Mouse (Mus musculus) neutrophil, adult 83 days (primary cell): ENCODE results near the gene Wdr48. TPM values are rescaled to one million over a fixed set of nuclear protein-coding genes. Genes with fewer than 3 reads are reported as not detected.

Experiments
- total RNA-seq, 2 experiments: library from RNA; stranded (reverse); gene quantifications; one replicate each; pipeline ENCODE4 v1.2.4; 2023

Wdr48 gene
- 10 to 100 TPM; 49.5 to 55.0 TPM for total RNA-seq

GRCm38 (mm10) chr9:119894339-119895009, at the start of gene Wdr48:
Gene Wdr48 (plus strand): TSS chr9:119894878.

GRCm38 (mm10) chr9:119937005-119937773, 42.5 kb downstream of the Wdr48 start, which contains the start of the genes Gorasp1 and Ttc21a:
Gene Gorasp1 (minus strand): TSS chr9:119937565.
Gene Ttc21a (plus strand): TSS chr9:119937606.

Other genes with a start within 250 kb of the Wdr48 start
- gene Scn10a, start 175.6 kb upstream of the Wdr48 start, total RNA-seq: not detected
- gene Scn11a, start 69.4 kb upstream of the Wdr48 start, total RNA-seq: not detected
- 1 to 10 TPM; 5.2 to 7.2 TPM for gene Gorasp1, start 42.7 kb downstream of the Wdr48 start, total RNA-seq
- gene Ttc21a, start 42.7 kb downstream of the Wdr48 start, total RNA-seq: 1 to 10 TPM; 5.8 to 7.3 TPM
- gene Csrnp1, start 89.8 kb downstream of the Wdr48 start, total RNA-seq: 10 to 100 TPM; 62.0 to 67.9 TPM
- under 1 TPM; 0.11 to 0.20 TPM for gene Xirp1, start 128.7 kb downstream of the Wdr48 start, total RNA-seq
- gene Cx3cr1, start 175.0 kb downstream of the Wdr48 start, total RNA-seq: 10 to 100 TPM; 33.2 to 34.1 TPM
- gene Ccr8, start 197.2 kb downstream of the Wdr48 start, total RNA-seq: not detected
- 10 to 100 TPM; 35.0 to 50.6 TPM for gene Slc25a38, start 215.5 kb downstream of the Wdr48 start, total RNA-seq
- gene Rpsa, start 232.8 kb downstream of the Wdr48 start, total RNA-seq: 100 to 1,000 TPM; 791 to 873 TPM